Mouse (Mus musculus): Measurements from ENCODE around the gene Hoxd11. TPM values are rescaled to one million over a fixed set of nuclear protein-coding genes. Genes with fewer than 3 reads are reported as not detected.
A peak's percentile ranks its signal among the peaks of the same experiment; 100 is the strongest.

The Hoxd11 gene
- polyA plus RNA-seq, 1 experiment from 2014 or later, result not detected

GRCm38 (mm10) chr2:74695813-74696430 lies 16.6 kb downstream of the Hoxd11 start:
- no peaks in the 10 kb centered on the region for H3K9me3 ChIP-seq (replicated peaks)
- WGBS (ENCODE audit: insufficient replicate concordance), result 2% methylated on average over 7 of the region's 7 CpGs
- H3K4me1 ChIP-seq, result peaks cover 9% of the 10 kb centered on the region; the same call in 1 of the 2 replicates
- H3K36me3 ChIP-seq, result no peaks in the 10 kb centered on the region
- H3K27ac ChIP-seq, result no peak overlapping the region
- H3K27me3 ChIP-seq (replicated peaks), result peaks cover 100% of the 10 kb centered on the region
- H3K9ac ChIP-seq, result no peak overlapping the region
- no peak overlapping the region for H3K4me3 ChIP-seq
- ATAC-seq, result no peak
- H3K4me2 ChIP-seq, result no peak overlapping the region

GRCm38 (mm10) chr2:74696442-74697335 lies 17.3 kb downstream of the Hoxd11 start:
- H3K27me3 ChIP-seq (replicated peaks), result peaks cover 100% of the 10 kb centered on the region
- H3K4me2 ChIP-seq, result no peak overlapping the region
- H3K9ac ChIP-seq, result no peak overlapping the region
- WGBS (ENCODE audit: insufficient replicate concordance), result 5% methylated on average over 34 of the region's 34 CpGs
- no peak overlapping the region for H3K27ac ChIP-seq
- no peak for ATAC-seq
- no peaks in the 10 kb centered on the region for H3K9me3 ChIP-seq (replicated peaks)
- H3K36me3 ChIP-seq, result no peaks in the 10 kb centered on the region
- no peak overlapping the region for H3K4me3 ChIP-seq
- peaks cover 9% of the 10 kb centered on the region; the same call in 1 of the 2 replicates for H3K4me1 ChIP-seq

DNA sequence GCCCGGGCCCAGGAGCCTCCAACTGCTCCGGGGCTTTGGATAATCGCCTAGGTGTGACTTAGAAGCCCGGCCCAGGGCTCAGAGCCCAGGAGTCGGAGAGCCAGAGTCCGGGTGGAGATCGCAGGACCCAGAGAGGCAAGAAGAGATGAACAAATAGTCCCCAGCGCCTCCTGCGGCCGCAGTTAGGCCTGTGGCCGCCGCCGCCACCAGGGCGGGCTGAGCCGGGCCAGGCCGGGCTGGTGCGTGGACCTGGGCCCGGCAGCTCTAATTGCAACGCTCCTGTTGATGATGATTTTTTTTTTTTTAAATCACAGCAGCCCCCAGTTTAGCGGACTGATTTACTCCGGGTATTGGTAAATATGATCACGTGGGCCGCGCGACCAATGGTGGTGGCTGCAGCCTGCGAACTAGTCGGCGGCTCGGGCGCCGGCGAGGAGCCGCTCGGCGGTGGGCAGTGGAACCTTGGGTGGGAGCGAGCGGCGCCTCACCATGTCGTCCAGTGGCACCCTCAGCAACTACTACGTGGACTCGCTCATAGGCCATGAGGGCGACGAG lies 18.3 kb downstream of the Hoxd11 start, which contains the start of gene Hoxd9:
TSS of gene Hoxd9 (plus strand) at position 161 of the 555 bp plus-strand sequence.
- Histone ChIP-seq H3K27me3 (replicated peaks) (peaks cover 100% of the 10 kb centered on the region), H3K9ac (no peak within 1 kb of the TSS), H3K36me3 (no peaks in the 10 kb centered on the region), H3K4me2 (peak within 1 kb of the TSS; percentile 55), H3K9me3 (replicated peaks) (no peaks in the 10 kb centered on the region), H3K4me1 (peaks cover 9% of the 10 kb centered on the region; the same call in 1 of the 2 replicates), H3K4me3 (peak within 1 kb of the TSS; percentile 35), H3K27ac (no peak within 1 kb of the TSS)
- WGBS (ENCODE audit: insufficient replicate concordance), result under 1% methylated on average over 43 of the region's 43 CpGs
- ATAC-seq, result no peak; the same call in 1 of the 2 replicates

DNA sequence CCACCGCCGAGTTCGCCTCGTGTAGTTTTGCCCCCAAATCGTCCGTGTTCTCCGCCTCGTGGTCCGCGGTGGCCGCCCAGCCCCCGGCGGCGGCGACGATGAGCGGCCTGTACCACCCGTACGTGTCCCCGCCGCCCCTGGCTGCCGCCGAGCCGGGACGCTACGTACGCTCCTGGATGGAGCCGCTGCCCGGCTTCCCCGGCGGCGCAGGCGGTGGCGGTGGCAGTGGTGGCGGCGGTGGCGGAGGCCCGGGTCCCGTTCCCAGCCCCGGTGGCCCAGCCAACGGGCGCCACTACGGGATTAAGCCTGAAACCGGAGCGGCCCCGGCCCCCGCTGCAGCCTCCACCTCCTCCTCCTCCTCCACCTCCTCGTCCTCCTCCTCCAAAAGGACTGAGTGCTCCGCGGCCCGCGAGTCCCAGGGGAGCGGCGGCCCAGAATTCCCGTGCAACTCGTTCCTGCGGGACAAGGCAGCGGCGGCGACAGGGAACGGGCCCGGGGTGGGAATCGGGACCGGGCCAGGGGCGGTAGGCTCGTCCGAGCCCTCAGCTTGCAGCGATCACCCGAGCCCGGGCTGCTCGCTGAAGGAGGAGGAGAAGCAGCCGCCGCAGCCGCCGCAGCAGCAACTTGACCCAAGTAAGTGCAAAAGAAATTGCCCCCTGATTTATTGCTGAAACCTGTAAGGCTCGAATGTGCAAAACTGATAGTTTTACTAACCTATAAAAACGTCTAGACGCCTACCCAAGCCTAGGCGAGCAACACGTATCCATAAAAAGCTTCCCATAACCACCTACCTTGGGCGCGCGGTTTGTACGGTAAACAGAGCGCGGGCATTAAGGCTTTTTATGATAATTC lies 19.1 kb downstream of the Hoxd11 start:
- Histone ChIP-seq H3K4me1 (peaks cover 9% of the 10 kb centered on the region; the same call in 1 of the 2 replicates), H3K4me3 (peak overlapping the region; percentile 35), H3K36me3 (no peaks in the 10 kb centered on the region), H3K27me3 (replicated peaks) (peaks cover 100% of the 10 kb centered on the region), H3K9ac (no peak overlapping the region), H3K9me3 (replicated peaks) (no peaks in the 10 kb centered on the region), H3K4me2 (peak overlapping the region; percentile 55), H3K27ac (no peak overlapping the region)
- ATAC-seq, result no peak
- WGBS (ENCODE audit: insufficient replicate concordance), result 2% methylated on average over 64 of the region's 86 CpGs

DNA sequence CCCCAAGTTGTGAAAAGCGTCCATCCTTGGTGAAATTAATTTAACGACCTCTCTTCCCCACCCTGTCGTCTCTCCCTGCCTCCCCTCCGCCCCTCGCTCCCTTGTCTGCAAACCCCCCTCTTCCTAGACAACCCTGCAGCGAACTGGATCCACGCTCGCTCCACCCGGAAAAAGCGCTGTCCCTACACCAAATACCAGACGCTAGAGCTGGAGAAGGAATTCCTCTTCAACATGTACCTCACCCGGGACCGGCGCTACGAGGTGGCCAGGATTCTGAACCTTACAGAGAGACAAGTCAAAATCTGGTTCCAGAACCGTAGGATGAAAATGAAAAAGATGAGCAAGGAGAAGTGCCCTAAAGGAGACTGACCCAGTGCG lies 19.7 kb downstream of the Hoxd11 start:
- Histone ChIP-seq H3K4me3 (no peak overlapping the region), H3K36me3 (no peaks in the 10 kb centered on the region), H3K9me3 (replicated peaks) (no peaks in the 10 kb centered on the region), H3K27me3 (replicated peaks) (peaks cover 100% of the 10 kb centered on the region), H3K4me1 (peaks cover 9% of the 10 kb centered on the region; the same call in 1 of the 2 replicates), H3K9ac (no peak overlapping the region), H3K27ac (no peak overlapping the region), H3K4me2 (no peak overlapping the region)
- 2% methylated on average over 17 of the region's 17 CpGs for WGBS (ENCODE audit: insufficient replicate concordance)
- no peak for ATAC-seq

GRCm38 (mm10) chr2:74699664-74700545 lies 20.5 kb downstream of the Hoxd11 start:
- Histone ChIP-seq H3K9ac (no peak overlapping the region), H3K4me2 (no peak overlapping the region)
- WGBS (ENCODE audit: insufficient replicate concordance), result 10% methylated on average over 23 of the region's 23 CpGs

DNA sequence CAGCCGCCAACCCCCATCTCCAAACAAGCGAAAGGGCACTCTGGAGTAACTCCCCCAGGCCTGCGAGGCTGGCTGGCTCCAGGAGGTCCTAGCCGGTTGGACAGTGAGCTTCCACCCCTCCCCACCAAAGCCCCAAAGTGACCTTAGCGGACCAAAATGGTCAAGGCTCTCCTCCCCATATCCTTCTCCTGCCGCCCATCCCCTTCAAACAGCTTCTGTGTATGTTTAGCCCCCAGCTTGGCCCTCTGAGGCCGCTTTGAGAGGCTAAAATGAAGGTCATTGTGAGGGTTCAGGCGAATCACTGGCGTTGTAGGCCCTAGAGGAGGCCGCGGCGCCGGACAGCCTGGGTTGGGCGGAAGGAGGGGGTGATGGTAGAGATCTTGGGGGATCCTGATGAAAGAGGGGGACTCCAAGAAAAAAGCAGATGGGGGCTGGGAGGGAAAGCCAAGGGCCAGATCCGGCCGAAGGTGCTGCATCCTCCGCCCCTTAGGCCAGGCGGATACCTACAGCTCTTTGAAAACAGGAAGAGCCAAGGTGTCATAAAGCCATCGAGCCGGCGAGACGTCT lies 21.3 kb downstream of the Hoxd11 start:
- Histone ChIP-seq H3K36me3 (no peaks in the 10 kb centered on the region), H3K27me3 (replicated peaks) (peaks cover 100% of the 10 kb centered on the region), H3K27ac (no peak overlapping the region), H3K9ac (no peak overlapping the region), H3K4me1 (peaks cover 20% of the 10 kb centered on the region), H3K4me2 (no peak overlapping the region), H3K9me3 (replicated peaks) (no peaks in the 10 kb centered on the region), H3K4me3 (no peak overlapping the region)
- 13% methylated on average over 22 of the region's 22 CpGs for WGBS (ENCODE audit: insufficient replicate concordance)
- no peak for ATAC-seq

More at GRCm38 (mm10) chr2:74699664-74700545, 20.5 kb downstream of the Hoxd11 start:
- Histone ChIP-seq H3K4me3 (no peak overlapping the region), H3K27ac (no peak overlapping the region), H3K4me1 (peaks cover 13% of the 10 kb centered on the region; the same call in 1 of the 2 replicates), H3K27me3 (replicated peaks) (peaks cover 100% of the 10 kb centered on the region), H3K9me3 (replicated peaks) (no peaks in the 10 kb centered on the region), H3K36me3 (no peaks in the 10 kb centered on the region)
- ATAC-seq, result no peak

- Histone ChIP-seq H3K4me3 (no peak overlapping the region), H3K9ac (no peak overlapping the region), H3K27me3 (replicated peaks) (peaks cover 99% of the 10 kb centered on the region), H3K36me3 (no peaks in the 10 kb centered on the region), H3K9me3 (replicated peaks) (no peaks in the 10 kb centered on the region), H3K4me1 (peaks cover 21% of the 10 kb centered on the region), H3K4me2 (no peak overlapping the region), H3K27ac (no peak overlapping the region)
- 15% methylated on average over 17 of the region's 17 CpGs for WGBS (ENCODE audit: insufficient replicate concordance)
- no peak for ATAC-seq
These were observed 22.8 kb downstream of the Hoxd11 start for GRCm38 (mm10) chr2:74701949-74702819.

- no peaks in the 10 kb centered on the region for H3K9me3 ChIP-seq (replicated peaks)
- no peak overlapping the region for H3K27ac ChIP-seq
- H3K4me2 ChIP-seq, result no peak overlapping the region
- no peaks in the 10 kb centered on the region for H3K36me3 ChIP-seq
- peaks cover 99% of the 10 kb centered on the region for H3K27me3 ChIP-seq (replicated peaks)
- WGBS (ENCODE audit: insufficient replicate concordance), result 27% methylated on average over 6 of the region's 6 CpGs
- H3K4me1 ChIP-seq, result peaks cover 21% of the 10 kb centered on the region
- H3K9ac ChIP-seq, result no peak overlapping the region
- ATAC-seq, result no peak
- H3K4me3 ChIP-seq, result no peak overlapping the region
These were observed 23.5 kb downstream of the Hoxd11 start for GRCm38 (mm10) chr2:74702820-74703219.

GRCm38 (mm10) chr2:74703317-74703716 lies 24.0 kb downstream of the Hoxd11 start:
- WGBS (ENCODE audit: insufficient replicate concordance), result 13% methylated on average over 10 of the region's 10 CpGs
- Histone ChIP-seq H3K27ac (no peak overlapping the region), H3K9me3 (replicated peaks) (no peaks in the 10 kb centered on the region), H3K4me1 (peaks cover 16% of the 10 kb centered on the region), H3K4me2 (no peak overlapping the region), H3K4me3 (no peak overlapping the region), H3K9ac (no peak overlapping the region), H3K27me3 (replicated peaks) (peaks cover 99% of the 10 kb centered on the region), H3K36me3 (no peaks in the 10 kb centered on the region)
- no peak for ATAC-seq

Measured in liver, embryonic 12.5 days (tissue).